Mouse (Mus musculus) forebrain, embryonic 14.5 days (tissue): ENCODE data around the gene Calcoco2. TPM values are rescaled to one million over a fixed set of nuclear protein-coding genes. Genes with fewer than 3 reads are reported as not detected.

ENCODE experiments used
- ATAC-seq: fragments of 200-750 bp; cut with Nextera tagmentation; 2 replicates; pipeline ENCODE4 v1.8.0; 2017; ENCODE audit warnings: mild to moderate bottlenecking, moderate library complexity
- DNase-seq: peaks from one replicate; pipeline ENCODE4 v3.0.0-alpha.2; 2015; ENCODE audit warnings: low spot score
- H3K27ac ChIP-seq: fragments of 300-500 bp; sonication (generic); 2 replicates; pipeline ENCODE4 v1.5.1; 2014; ENCODE audit warnings: low read depth, mild to moderate bottlenecking, control low read depth, low read length, moderate library complexity
- H3K27me3 ChIP-seq: fragments of 300-500 bp; sonication (generic); replicated peaks from 2 replicates; pipeline ENCODE4 v1.6.1; 2014; ENCODE audit warnings: low read length, control low read depth, mixed read lengths; ENCODE audit not compliant: control insufficient read depth, insufficient read depth
- H3K36me3 ChIP-seq: fragments of 300-500 bp; sonication (generic); 2 replicates; pipeline ENCODE4 v1.6.1; 2014; ENCODE audit warnings: low read length, control low read depth; ENCODE audit not compliant: control insufficient read depth, insufficient read depth
- H3K4me1 ChIP-seq: fragments of 300-500 bp; sonication (generic); 2 replicates; pipeline ENCODE4 v1.6.1; 2014; ENCODE audit warnings: antibody characterized with exemption, low read length, control low read depth; ENCODE audit not compliant: control insufficient read depth, insufficient read depth
- H3K4me2 ChIP-seq: fragments of 300-500 bp; sonication (generic); 2 replicates; pipeline ENCODE4 v1.6.1; 2014; ENCODE audit warnings: mild to moderate bottlenecking, control low read depth, low read length
- H3K4me3 ChIP-seq: fragments of 300-500 bp; sonication (generic); 2 replicates; pipeline ENCODE4 v1.5.1; 2014; ENCODE audit warnings: low read depth, low read length, control low read depth
- H3K9ac ChIP-seq: fragments of 300-500 bp; sonication (generic); 2 replicates; pipeline ENCODE4 v1.6.1; 2014; ENCODE audit warnings: mild to moderate bottlenecking, low read length, control low read depth, moderate library complexity
- H3K9me3 ChIP-seq: fragments of 300-500 bp; sonication (generic); replicated peaks from 2 replicates; pipeline ENCODE4 v1.6.1; 2016; ENCODE audit warnings: low read length, control low read depth, mixed read lengths; ENCODE audit not compliant: control insufficient read depth
- WGBS: fragments of 180-500 bp; shearing (Covaris S2); extraction: QIAGEN DNeasy Blood & Tissue Kit; methylation state at CpG from one replicate; pipeline ENCODE4 v1.1.7; 2014; 5-methylcytosine and 5-hydroxymethylcytosine counted together
- polyA plus RNA-seq: library from polyadenylated mRNA; unstranded; fragments of >200 nt; fragmentation: Nextera tagmentation; extraction: Ambion mirVana; gene quantifications from 2 replicates; pipeline ENCODE4 v1.2.1, GENCODE M21; 2014

The Calcoco2 gene
- polyA plus RNA-seq, 1 experiment from 2014 or later = 0.14 TPM

DNA sequence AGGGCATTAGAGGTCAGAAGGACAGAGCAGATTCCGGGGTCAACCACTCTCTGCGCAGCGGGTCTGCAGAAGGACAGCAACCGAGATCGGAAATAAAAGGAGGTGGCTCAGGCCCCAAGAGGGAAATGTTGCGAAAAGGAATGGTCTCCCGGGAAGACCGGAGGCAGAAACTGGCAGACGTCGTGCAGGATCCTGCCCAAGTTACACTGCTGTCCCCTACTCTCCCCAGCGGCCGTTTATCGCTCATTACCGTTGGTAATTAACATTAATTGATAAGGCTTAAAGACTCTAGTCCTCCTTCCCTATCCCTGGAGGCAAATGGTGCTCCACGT, 36.6 kb downstream of the Calcoco2 start:
- peak overlapping the region; percentile 76 for H3K9ac ChIP-seq
- 1% methylated on average over 15 of the region's 15 CpGs for WGBS
- H3K9me3 ChIP-seq = no peaks in the 10 kb centered on the region
- ATAC-seq (no peak), DNase-seq (no peak)
- H3K27me3 ChIP-seq = no peaks in the 10 kb centered on the region
- H3K36me3 ChIP-seq = peaks cover 25% of the 10 kb centered on the region
- peak overlapping the region; percentile 41; the same call in 1 of the 2 replicates for H3K27ac ChIP-seq
- H3K4me3 ChIP-seq = peak overlapping the region; percentile 66
- peak overlapping the region; percentile 92 for H3K4me2 ChIP-seq
- H3K4me1 ChIP-seq = peaks cover 8% of the 10 kb centered on the region

DNA sequence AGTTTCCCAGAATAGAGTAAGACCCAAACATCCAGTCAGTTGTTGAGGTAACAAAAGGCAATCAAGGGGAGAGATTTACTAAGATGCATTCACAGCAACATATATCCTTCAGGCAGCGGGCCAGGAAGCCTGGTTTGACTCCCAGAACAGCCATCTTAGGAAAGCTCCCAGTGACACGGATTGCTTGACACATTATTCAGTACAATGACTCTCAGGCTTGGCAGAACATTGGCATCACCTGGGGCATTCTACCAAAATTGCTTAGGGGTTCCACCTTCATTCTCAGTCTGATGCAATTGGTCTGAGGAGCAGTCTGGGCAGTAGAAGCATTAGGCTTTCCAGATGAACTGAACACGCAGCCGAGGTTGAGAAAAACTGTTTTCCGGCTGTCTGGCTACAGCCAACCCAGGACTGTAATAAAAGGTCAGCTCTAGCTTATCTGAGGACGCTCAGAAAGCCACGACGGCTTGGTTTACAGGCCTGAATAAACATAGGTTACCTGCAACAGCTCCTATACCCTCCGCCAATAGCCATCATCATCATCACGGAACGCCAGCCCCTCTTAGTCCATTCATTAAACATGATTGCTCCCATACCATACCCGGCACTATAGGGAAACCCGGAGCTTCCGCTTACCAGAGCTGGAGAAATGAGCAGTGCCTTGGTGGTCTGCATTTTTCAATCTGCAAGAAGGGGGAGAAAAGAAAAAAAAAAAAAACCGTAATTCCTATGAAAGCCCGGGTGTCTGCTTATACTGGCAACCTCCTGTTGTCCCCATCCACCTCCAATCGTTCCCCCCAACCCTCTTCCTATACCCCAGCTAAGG, 37.2 kb downstream of the Calcoco2 start:
- Histone ChIP-seq H3K4me2 (peak overlapping the region; percentile 92), H3K27ac (peak overlapping the region; percentile 41; the same call in 1 of the 2 replicates), H3K4me1 (peaks cover 8% of the 10 kb centered on the region), H3K9me3 (no peaks in the 10 kb centered on the region), H3K4me3 (peak overlapping the region; percentile 66), H3K9ac (peak overlapping the region; percentile 76), H3K27me3 (no peaks in the 10 kb centered on the region), H3K36me3 (peaks cover 26% of the 10 kb centered on the region)
- no peak for ATAC-seq
- no peak for DNase-seq
- WGBS = 24% methylated on average over 17 of the region's 17 CpGs

DNA sequence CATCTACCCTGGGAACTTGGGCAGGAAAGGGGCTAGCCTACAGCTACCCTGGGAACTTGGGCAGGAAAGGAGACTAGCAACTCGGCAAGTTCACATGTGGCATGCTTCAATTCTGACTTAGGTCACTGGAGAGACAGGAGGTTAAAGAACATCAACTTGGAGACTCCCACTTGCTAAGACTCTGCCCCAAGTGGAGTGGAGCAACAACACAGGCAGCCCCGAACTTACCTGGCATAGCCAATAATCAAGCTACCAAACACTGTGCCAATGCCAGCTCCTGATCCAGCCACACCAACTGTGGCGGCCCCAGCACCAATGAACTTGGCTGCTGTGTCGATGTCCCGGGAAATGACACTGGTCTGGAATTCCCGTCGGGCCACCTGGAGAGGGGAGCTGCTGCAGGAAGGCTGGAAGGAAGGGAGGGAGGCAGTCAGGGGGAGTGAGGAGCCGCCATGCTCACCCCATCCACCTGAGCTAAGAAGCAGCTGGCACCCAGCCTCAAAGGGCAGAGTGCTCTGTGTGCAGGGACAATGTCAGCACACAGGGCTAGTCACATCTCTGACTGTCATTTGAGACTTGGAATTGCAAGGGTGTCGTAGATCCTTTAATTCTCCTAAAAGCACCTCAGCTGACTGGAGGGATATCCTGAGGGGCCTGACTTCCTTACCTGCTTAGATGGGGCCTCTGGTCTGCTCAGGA, 38.3 kb downstream of the Calcoco2 start:
- WGBS = 86% methylated on average over 6 of the region's 9 CpGs
- H3K36me3 ChIP-seq = peaks cover 26% of the 10 kb centered on the region
- no peak overlapping the region for H3K9ac ChIP-seq
- H3K4me1 ChIP-seq = peaks cover 8% of the 10 kb centered on the region
- no peak for ATAC-seq
- no peak overlapping the region for H3K27ac ChIP-seq
- H3K27me3 ChIP-seq = no peaks in the 10 kb centered on the region
- no peak for DNase-seq
- no peak overlapping the region for H3K4me2 ChIP-seq
- no peak overlapping the region for H3K4me3 ChIP-seq
- no peaks in the 10 kb centered on the region for H3K9me3 ChIP-seq

DNA sequence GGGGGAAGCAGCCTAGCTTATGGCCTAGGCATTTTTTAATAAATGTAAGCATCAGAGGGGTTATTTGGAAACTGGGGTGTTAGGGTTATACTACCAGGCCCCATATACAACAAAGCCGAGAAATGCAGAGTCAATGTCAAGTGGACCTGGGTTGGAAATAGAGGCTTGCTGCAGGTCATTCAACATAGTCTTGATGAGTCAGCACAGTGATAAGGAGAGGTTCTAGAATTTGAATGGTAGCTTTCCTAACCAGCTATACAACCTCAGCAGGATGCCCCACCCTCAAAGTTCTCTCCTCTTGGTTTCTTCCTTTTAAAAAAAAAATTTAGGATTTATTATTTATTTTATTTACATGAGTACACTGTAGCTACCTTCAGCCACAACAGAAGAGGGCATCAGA, 40.8 kb downstream of the Calcoco2 start:
- Histone ChIP-seq H3K9me3 (no peaks in the 10 kb centered on the region), H3K36me3 (peaks cover 26% of the 10 kb centered on the region), H3K27me3 (no peaks in the 10 kb centered on the region), H3K27ac (no peak overlapping the region), H3K4me1 (peaks cover 8% of the 10 kb centered on the region), H3K9ac (no peak overlapping the region), H3K4me3 (no peak overlapping the region), H3K4me2 (no peak overlapping the region)
- ATAC-seq (no peak), DNase-seq (no peak)
- 100% methylated on average over 1 of the region's 1 CpGs for WGBS

DNA sequence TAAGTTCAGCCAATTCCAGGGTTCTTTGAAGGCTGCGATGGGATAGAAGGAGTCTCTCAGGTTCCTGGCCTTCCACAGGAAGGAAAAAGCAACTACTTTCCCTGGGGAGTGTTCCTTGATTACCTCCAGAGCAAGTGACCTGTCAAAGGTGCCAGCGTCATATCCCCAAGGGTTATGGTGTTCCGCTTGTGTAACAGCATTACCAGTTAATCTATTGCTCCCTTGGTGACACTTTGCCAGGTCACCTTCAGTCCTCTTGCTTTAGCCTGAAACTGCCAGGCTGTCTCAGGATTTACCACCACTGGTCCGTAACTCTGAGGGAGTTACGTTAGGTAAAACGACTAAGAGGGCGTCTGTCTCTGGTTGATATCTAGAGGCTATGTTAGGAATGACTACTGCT, 41.4 kb downstream of the Calcoco2 start:
- no peaks in the 10 kb centered on the region for H3K27me3 ChIP-seq
- H3K4me3 ChIP-seq = no peak overlapping the region
- H3K36me3 ChIP-seq = peaks cover 26% of the 10 kb centered on the region
- H3K4me2 ChIP-seq = no peak overlapping the region
- H3K4me1 ChIP-seq = peaks cover 12% of the 10 kb centered on the region
- DNase-seq (no peak), ATAC-seq (no peak)
- no peak overlapping the region for H3K9ac ChIP-seq
- no peak overlapping the region for H3K27ac ChIP-seq
- H3K9me3 ChIP-seq = no peaks in the 10 kb centered on the region
- 93% methylated on average over 7 of the region's 7 CpGs for WGBS

DNA sequence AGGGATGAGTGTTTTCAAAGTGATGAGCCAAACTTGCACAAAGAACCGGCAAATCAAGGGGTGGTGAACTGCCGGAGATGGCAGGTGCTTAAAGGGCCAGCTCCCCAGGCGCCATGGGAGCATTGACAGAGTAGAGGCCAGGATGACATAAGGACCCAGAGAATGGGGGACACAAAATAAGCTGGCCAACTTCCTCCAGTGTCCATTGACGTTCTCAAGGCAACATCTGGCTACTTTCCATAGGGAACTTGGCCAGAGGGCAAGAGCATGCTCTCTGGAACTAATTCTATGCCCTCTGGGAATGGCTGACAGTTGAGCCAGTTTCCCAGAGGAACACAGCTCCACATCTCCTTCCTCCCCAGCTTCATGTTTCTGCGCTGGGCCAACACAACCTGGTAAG, 43.5 kb downstream of the Calcoco2 start:
- Histone ChIP-seq H3K4me1 (peaks cover 12% of the 10 kb centered on the region), H3K9ac (no peak overlapping the region), H3K36me3 (peaks cover 21% of the 10 kb centered on the region), H3K27me3 (no peaks in the 10 kb centered on the region), H3K9me3 (no peaks in the 10 kb centered on the region), H3K27ac (no peak overlapping the region), H3K4me3 (no peak overlapping the region), H3K4me2 (no peak overlapping the region)
- no peak for DNase-seq
- WGBS = 86% methylated on average over 5 of the region's 5 CpGs
- ATAC-seq = no peak

DNA sequence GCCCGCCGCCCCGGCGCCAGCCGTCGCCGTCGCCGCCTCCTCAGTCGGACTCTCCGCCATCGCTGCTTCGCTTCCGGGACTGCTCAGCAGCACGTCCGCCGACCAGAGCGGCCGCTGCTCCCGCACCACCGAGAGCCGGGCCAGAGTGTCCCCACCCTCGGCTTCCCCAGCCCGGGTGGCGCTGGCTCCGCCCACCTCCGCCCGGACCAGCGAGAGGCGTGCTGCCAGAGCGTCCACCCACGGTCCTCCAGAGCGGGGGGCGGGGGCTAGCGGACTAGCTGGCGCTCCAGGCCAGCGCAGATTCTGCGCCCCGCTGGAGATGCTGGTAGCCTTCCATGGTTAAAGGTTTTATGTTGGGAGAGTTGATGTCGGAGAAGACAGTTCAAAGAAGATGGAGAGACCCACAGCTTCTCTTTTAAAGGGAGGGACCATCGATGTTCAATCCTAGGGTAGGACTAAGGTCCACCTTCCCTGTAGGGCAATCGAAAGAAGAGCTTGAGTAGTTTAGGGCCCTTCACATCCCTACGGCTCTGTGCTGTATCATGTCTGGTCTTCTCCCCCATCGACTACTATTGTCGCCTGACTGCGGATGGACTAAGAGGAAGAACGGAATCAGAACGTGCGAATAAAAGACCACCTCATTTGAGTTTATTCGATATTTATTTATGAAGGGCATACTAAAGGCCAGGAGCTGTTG, 46.4 kb downstream of the Calcoco2 start, which contains the start of gene Ube2z:
TSS of gene Ube2z (minus strand) at position 174 of the 697 bp plus-strand sequence.
- ATAC-seq = peak; percentile 99
- peak within 1 kb of the TSS; percentile 68 for H3K4me2 ChIP-seq
- WGBS = 4% methylated on average over 50 of the region's 50 CpGs

DNA sequence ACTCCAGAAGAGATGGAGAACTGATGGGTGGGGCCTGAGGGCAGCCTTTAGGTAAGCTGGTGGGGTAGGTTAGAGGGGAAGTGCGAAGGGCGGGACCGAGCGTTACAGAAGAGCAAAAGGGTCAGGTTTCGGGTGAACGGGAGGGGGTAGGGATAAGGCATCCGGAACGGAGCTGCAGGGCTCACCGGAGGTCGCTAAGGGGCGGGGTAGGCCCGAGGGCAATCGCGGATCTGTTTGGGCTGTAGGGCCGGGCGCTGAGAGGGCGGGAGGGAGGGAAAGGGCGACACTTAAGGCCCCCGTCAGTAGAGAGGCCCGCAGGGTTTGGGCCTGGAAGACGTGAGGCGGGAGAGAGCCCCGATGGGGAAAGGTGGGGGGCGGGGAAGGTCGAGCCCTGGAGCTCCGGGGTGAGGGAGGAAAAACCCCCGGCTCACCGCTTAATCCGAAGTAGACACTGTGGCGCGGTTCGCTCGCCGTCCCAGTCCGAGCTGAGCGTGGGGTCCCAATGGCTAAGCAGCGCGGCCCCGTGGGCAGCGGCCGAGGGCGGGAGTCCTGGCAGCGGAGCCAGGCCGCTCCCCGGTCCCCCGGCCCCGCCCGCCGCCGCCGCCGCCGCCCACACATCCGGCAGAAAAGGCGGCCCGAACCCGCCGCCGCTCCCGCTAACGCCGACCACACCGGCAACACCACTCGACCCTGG, 47.1 kb downstream of the Calcoco2 start:
- Histone ChIP-seq H3K9ac (peak overlapping the region; percentile 95), H3K36me3 (peaks cover 30% of the 10 kb centered on the region), H3K4me1 (peaks cover 17% of the 10 kb centered on the region), H3K27ac (peak overlapping the region; percentile 66), H3K27me3 (no peaks in the 10 kb centered on the region), H3K9me3 (no peaks in the 10 kb centered on the region), H3K4me2 (peak overlapping the region; percentile 68), H3K4me3 (peak overlapping the region; percentile 97)
- ATAC-seq (peak; percentile 58), DNase-seq (peak; percentile 16)
- under 1% methylated on average over 54 of the region's 64 CpGs for WGBS

More for the DNA sequence above, 46.4 kb downstream of the Calcoco2 start, which contains the start of gene Ube2z:
- Histone ChIP-seq H3K9me3 (no peaks in the 10 kb centered on the region), H3K4me3 (peak within 1 kb of the TSS; percentile 97), H3K27ac (peak within 1 kb of the TSS; percentile 66), H3K36me3 (peaks cover 25% of the 10 kb centered on the region), H3K9ac (peak within 1 kb of the TSS; percentile 95), H3K27me3 (no peaks in the 10 kb centered on the region), H3K4me1 (peaks cover 17% of the 10 kb centered on the region)
- peak; percentile 97 for DNase-seq
